Mouse (Mus musculus): Measurements from ENCODE around the gene Lifr. TPM values are rescaled to one million over a fixed set of nuclear protein-coding genes. Genes with fewer than 3 reads are reported as not detected.

The Lifr gene
- polyA plus RNA-seq, 1 experiment, result 101 TPM

DNA sequence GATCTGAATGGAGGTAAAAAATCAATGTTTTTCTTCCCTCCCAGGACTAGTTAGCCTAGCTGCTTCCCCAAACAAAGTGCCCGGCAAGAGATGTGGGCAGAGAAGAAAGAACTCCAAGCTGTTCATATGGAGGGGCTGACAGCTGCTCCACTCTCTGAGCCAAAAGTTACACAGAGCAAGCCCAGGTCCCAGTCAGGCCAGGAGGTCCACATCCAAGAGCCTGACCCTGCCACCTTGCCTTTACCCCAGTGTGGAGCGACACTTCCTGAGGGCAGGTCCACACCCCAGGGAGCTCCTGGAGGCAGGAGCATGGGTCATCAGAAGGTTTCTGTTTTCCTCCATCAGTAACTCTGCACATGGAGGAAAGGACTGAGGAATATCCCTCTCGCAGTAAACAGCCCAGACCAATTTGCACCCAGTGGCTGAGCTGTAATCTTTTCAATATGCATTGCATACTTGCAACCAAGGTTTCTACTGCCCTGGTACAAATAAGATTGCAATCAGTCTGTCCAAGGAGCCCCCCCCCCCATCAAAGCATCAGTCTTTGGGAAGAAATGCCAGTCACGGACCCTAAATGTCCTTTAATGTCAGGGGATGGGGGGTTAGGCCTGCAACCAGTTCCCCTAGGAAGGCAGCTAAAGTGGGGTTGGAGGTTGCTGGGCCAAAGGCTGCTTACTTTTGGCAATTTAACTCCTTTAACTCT, 28.3 kb upstream of the Lifr start:
- Histone ChIP-seq H3K4me1 (ENCODE audit: control insufficient read depth, insufficient read depth, low read length) (peaks cover 2% of the 10 kb centered on the region; the same call in 1 of the 2 replicates), H3K4me3 (replicated peaks; ENCODE audit: extremely low read depth, low read depth, low read length) (no peak overlapping the region)
- DNase-seq, result no peak
- WGBS, result 74% methylated on average over 4 of the region's 4 CpGs
- TF ChIP-seq POLR2A (IDR thresholded peaks at IDR 0.05; ENCODE audit: borderline replicate concordance, extremely low read depth, low read depth, low read length), result no peak
- TF ChIP-seq CTCF (IDR thresholded peaks at IDR 0.05; ENCODE audit: insufficient read depth, low read length), result no peak

DNA sequence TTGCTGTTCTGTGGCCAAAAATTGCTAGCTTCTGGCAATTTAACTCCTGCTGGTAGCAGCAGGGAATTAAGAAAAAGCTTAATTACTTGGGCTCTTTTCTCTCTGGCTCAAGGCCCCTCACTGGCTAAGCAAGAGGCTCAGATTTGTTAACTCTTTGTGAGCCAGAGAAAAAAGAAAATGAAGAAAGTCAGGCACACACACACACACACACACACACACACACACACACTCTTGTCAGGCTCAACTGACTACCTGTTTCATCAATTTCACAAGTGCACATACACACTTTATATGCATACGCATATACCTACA, 27.8 kb upstream of the Lifr start:
- TF ChIP-seq CTCF (IDR thresholded peaks at IDR 0.05; ENCODE audit: insufficient read depth, low read length) (no peak), POLR2A (IDR thresholded peaks at IDR 0.05; ENCODE audit: borderline replicate concordance, extremely low read depth, low read depth, low read length) (no peak)
- Histone ChIP-seq H3K4me1 (ENCODE audit: control insufficient read depth, insufficient read depth, low read length) (peaks cover 2% of the 10 kb centered on the region; the same call in 1 of the 2 replicates), H3K4me3 (replicated peaks; ENCODE audit: extremely low read depth, low read depth, low read length) (no peak overlapping the region)
- no peak for DNase-seq
- WGBS, result 98% methylated on average over 1 of the region's 1 CpGs

DNA sequence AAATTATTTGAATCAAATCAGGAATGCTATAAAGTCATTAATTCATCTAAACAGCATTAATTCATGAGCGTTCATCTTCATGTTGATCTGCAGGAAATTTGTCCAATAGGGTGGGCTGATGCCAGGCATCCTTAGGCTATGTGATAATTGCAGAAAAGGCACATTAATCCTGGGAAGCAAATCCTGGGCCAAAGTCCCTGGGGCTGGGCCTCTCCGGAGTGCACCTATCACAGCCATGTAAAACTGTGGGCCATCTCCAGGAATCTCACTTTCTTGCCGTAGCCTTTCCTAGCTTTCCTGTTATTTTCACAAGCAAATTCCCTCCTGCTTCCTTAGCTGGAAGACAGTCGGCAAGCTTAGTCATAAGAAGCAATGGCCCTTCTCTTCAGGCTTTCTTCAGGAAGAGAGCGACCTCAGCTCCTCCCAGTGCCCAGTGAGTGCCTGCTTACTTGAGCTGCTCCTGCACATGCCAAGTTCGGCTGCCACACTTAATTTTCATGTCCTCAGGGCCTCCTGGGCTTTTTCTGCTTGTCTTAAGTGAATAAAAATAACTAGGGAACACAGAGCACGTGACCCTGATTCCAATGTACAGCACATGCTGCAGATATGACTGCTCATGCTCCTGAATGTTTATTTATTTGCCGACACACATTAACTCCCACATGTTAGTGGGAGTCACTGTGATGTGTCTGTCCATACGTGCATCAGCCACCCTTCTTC, 26.7 kb upstream of the Lifr start:
- TF ChIP-seq POLR2A (IDR thresholded peaks at IDR 0.05; ENCODE audit: borderline replicate concordance, extremely low read depth, low read depth, low read length) (no peak), CTCF (IDR thresholded peaks at IDR 0.05; ENCODE audit: insufficient read depth, low read length) (no peak)
- DNase-seq, result no peak
- Histone ChIP-seq H3K4me1 (ENCODE audit: control insufficient read depth, insufficient read depth, low read length) (peaks cover 2% of the 10 kb centered on the region; the same call in 1 of the 2 replicates), H3K4me3 (replicated peaks; ENCODE audit: extremely low read depth, low read depth, low read length) (no peak overlapping the region)
- 76% methylated on average over 9 of the region's 9 CpGs for WGBS

DNA sequence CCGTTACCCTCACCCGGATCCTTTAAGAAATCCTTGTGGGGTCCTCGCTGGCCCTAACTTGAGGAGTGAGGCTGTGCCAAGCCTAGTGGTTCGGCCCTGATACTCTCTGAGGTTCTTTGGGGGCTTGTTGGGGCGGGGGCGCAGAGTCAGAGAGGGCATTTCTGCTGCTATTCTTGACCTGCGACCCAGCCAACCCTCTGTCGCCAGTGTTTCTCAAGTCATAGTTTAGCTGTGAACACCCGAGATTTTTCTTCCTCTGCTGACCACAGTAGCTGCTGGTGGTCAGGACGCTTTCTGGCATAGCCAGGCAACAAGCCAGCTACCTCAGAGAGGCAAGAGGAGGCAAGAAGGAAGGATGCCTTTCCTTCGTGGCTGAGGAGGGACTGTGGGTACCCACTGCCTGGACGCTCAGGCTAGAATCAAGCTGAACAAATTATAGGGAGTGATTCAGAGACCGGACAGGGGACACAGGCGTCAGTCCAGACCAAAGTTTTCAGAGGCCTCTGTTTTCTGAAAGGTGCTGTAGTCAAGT, 25.4 kb upstream of the Lifr start:
- TF ChIP-seq CTCF (IDR thresholded peaks at IDR 0.05; ENCODE audit: insufficient read depth, low read length) (no peak), POLR2A (IDR thresholded peaks at IDR 0.05; ENCODE audit: borderline replicate concordance, extremely low read depth, low read depth, low read length) (no peak)
- peaks cover 2% of the 10 kb centered on the region; the same call in 1 of the 2 replicates for H3K4me1 ChIP-seq (ENCODE audit: control insufficient read depth, insufficient read depth, low read length)
- WGBS, result 89% methylated on average over 14 of the region's 14 CpGs
- no peak overlapping the region for H3K4me3 ChIP-seq (replicated peaks; ENCODE audit: extremely low read depth, low read depth, low read length)
- DNase-seq, result no peak

DNA sequence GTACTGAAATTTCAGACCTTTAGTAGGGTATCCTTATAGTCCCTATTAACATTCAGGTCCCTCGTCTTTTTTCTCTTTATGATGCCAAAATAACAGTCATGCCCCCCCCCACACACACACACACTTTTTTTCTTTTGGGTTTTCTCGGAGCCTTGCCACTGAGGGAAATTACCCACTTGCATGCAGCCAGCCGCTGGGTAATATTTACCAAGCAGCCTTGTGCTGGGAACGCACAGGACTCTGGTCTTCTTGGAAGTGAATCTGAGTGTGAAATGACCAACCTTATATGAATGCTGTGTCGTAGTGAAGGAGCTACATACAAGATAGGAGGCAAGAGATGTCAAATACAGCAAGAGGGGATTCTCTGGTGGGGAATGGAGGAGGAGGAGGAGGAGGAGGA, 24.8 kb upstream of the Lifr start:
- TF ChIP-seq POLR2A (IDR thresholded peaks at IDR 0.05; ENCODE audit: borderline replicate concordance, extremely low read depth, low read depth, low read length), result no peak
- no peak for TF ChIP-seq CTCF (IDR thresholded peaks at IDR 0.05; ENCODE audit: insufficient read depth, low read length)
- Histone ChIP-seq H3K4me1 (ENCODE audit: control insufficient read depth, insufficient read depth, low read length) (peaks cover 2% of the 10 kb centered on the region; the same call in 1 of the 2 replicates), H3K4me3 (replicated peaks; ENCODE audit: extremely low read depth, low read depth, low read length) (no peak overlapping the region)
- no peak for DNase-seq
- 87% methylated on average over 5 of the region's 5 CpGs for WGBS

DNA sequence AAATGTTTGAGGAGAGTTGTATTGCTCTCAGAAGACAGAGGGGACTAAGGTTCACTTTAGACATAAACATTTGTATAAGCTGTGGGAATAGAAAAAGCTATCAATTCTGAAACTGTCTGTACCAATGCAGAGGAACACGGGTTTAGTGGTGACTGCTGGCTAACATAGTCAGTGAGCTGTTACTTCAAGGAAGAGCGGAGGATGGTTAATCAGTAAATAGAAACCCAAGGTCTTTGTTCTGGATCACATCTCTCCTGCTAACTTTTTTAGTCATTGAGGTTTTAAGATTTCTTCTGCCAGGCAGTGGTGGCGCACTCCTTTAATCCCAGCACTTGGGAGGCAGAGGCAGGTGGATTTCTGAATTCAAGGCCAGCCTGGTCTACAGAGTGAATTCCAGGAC, 23.7 kb upstream of the Lifr start:
- H3K4me3 ChIP-seq (replicated peaks; ENCODE audit: extremely low read depth, low read depth, low read length), result no peak overlapping the region
- peaks cover 7% of the 10 kb centered on the region for H3K4me1 ChIP-seq (ENCODE audit: control insufficient read depth, insufficient read depth, low read length)
- no peak for TF ChIP-seq CTCF (IDR thresholded peaks at IDR 0.05; ENCODE audit: insufficient read depth, low read length)
- no peak for TF ChIP-seq POLR2A (IDR thresholded peaks at IDR 0.05; ENCODE audit: borderline replicate concordance, extremely low read depth, low read depth, low read length)
- DNase-seq, result no peak
- 83% methylated on average over 3 of the region's 3 CpGs for WGBS

DNA sequence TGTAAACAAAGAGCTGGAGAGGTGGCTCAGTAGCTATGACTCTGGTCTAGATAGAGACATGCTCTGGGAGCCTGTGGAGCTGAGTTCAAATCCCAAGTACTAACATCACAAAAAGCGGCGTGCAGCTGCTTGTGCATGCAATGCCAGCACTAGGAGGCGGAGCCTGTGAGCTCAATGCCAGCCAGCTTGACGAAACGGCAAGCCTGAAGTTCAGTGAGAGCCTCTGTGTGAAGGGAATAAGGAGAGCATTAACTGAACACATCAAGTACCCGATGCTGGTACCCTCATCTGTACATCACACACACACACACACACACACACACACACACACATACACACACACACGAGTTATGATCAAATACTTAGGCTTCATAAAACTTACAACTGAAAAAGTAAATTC, 21.0 kb upstream of the Lifr start:
- no peak for DNase-seq
- H3K4me3 ChIP-seq (replicated peaks; ENCODE audit: extremely low read depth, low read depth, low read length), result no peak overlapping the region

DNA sequence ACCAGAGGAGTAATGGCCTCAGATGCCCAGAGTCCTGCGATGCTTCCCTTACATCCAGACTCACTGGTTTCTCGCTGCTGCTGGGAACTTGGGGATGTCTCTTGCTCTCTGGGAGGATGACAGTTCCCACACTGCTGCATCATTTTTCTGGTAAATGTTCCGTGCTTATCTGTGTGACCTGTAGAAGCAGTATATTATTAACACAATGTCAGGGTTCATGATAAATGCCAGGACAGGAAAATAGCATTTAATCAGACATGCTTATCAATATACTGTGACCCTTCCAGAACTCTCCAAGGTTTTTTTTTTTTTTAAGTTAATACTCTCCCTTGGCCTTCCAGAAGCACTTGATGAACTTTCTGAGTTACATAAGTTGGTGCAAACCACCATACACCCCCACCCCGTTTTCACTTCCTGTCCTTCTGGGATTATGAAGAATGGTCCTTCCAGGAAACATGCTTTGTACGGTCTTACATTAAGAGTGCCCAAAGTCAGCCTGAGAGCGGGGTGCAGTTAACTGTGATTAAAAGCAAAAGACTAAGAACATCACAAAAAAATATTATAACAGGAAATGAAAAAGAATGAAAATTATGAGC, 20.1 kb upstream of the Lifr start:
- no peak overlapping the region for H3K4me3 ChIP-seq (replicated peaks; ENCODE audit: extremely low read depth, low read depth, low read length)
- H3K4me1 ChIP-seq (ENCODE audit: control insufficient read depth, insufficient read depth, low read length), result peaks cover 11% of the 10 kb centered on the region
- DNase-seq, result no peak
- TF ChIP-seq POLR2A (IDR thresholded peaks at IDR 0.05; ENCODE audit: borderline replicate concordance, extremely low read depth, low read depth, low read length) (no peak), CTCF (IDR thresholded peaks at IDR 0.05; ENCODE audit: insufficient read depth, low read length) (no peak)
- WGBS, result 53% methylated on average over 6 of the region's 6 CpGs

More for the DNA sequence above, 21.0 kb upstream of the Lifr start:
- TF ChIP-seq POLR2A (IDR thresholded peaks at IDR 0.05; ENCODE audit: borderline replicate concordance, extremely low read depth, low read depth, low read length) (no peak), CTCF (IDR thresholded peaks at IDR 0.05; ENCODE audit: insufficient read depth, low read length) (no peak)
- peaks cover 10% of the 10 kb centered on the region for H3K4me1 ChIP-seq (ENCODE audit: control insufficient read depth, insufficient read depth, low read length)
- WGBS, result 75% methylated on average over 7 of the region's 7 CpGs

DNA sequence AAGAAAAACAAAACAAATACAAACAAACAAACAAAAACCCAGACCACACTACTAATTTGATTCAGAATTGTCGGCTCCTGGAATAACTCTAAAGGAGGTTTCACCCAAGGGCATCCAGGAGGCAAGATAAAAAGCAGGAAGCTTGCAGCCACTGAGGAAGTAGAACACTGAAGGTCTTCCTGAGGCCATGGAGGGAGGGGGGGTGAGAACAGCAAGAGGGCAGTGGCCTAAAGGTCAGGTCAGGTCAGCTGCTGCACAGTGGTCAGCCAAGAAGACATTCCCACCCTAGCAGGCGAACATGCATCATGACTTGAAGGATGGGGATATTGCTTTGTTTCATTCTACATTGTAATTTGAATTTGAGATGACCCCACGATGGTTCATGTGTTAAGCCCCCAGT, 17.1 kb upstream of the Lifr start:
- no peak for DNase-seq
- no peak overlapping the region for H3K4me3 ChIP-seq (replicated peaks; ENCODE audit: extremely low read depth, low read depth, low read length)
- TF ChIP-seq POLR2A (IDR thresholded peaks at IDR 0.05; ENCODE audit: borderline replicate concordance, extremely low read depth, low read depth, low read length) (no peak), CTCF (IDR thresholded peaks at IDR 0.05; ENCODE audit: insufficient read depth, low read length) (no peak)
- peaks cover 11% of the 10 kb centered on the region for H3K4me1 ChIP-seq (ENCODE audit: control insufficient read depth, insufficient read depth, low read length)
- WGBS, result 58% methylated on average over 3 of the region's 3 CpGs
